Mouse (Mus musculus) midbrain, embryonic 14.5 days (tissue): ENCODE measurements around the gene Cacfd1. TPM values are rescaled to one million over a fixed set of nuclear protein-coding genes. Genes with fewer than 3 reads are reported as not detected.

Source experiments
- polyA plus RNA-seq: library from polyadenylated mRNA; unstranded; fragments of >200 nt; fragmentation: Nextera tagmentation; extraction: Ambion mirVana; gene quantifications from 2 replicates; pipeline ENCODE4 v1.2.1, GENCODE M21; 2014

The Cacfd1 gene
- polyA plus RNA-seq, 1 experiment from 2014 or later = 81.4 TPM

Other genes with a start within 250 kb of the Cacfd1 start
- gene Abo, start 144.9 kb upstream of the Cacfd1 start, polyA plus RNA-seq = not detected in 2 replicates
- 16.6 and 20.4 TPM in 2 replicates for gene Surf6, start 107.0 kb upstream of the Cacfd1 start, polyA plus RNA-seq
- gene Med22, start 99.2 kb upstream of the Cacfd1 start, polyA plus RNA-seq = 135 and 139 TPM in 2 replicates
- gene Rpl7a, start 99.2 kb upstream of the Cacfd1 start, polyA plus RNA-seq = 522 and 541 TPM in 2 replicates
- gene Surf2, start 93.6 kb upstream of the Cacfd1 start, polyA plus RNA-seq = 48.7 and 59.9 TPM in 2 replicates
- gene Surf1, start 93.4 kb upstream of the Cacfd1 start, polyA plus RNA-seq = 69.4 and 91.4 TPM in 2 replicates
- 84.6 and 98.5 TPM in 2 replicates for gene Surf4, start 76.0 kb upstream of the Cacfd1 start, polyA plus RNA-seq
- 0.28 and 0.62 TPM in 2 replicates for gene Stkld1, start 75.9 kb upstream of the Cacfd1 start, polyA plus RNA-seq
- 26.5 and 31.7 TPM in 2 replicates for gene Rexo4, start 45.5 kb upstream of the Cacfd1 start, polyA plus RNA-seq
- not detected in 2 replicates for gene Adamts13, start 36.5 kb upstream of the Cacfd1 start, polyA plus RNA-seq
- gene Slc2a6, start 18.1 kb downstream of the Cacfd1 start, polyA plus RNA-seq = 4.3 and 4.9 TPM in 2 replicates
- gene Mymk, start 62.3 kb downstream of the Cacfd1 start, polyA plus RNA-seq = not detected in 2 replicates
- 7.1 and 7.6 TPM in 2 replicates for gene Adamtsl2, start 69.5 kb downstream of the Cacfd1 start, polyA plus RNA-seq
- 2.8 and 4.2 TPM in 2 replicates for gene Fam163b, start 132.6 kb downstream of the Cacfd1 start, polyA plus RNA-seq
- 2.7 and 5.5 TPM in 2 replicates for gene Dbh, start 155.3 kb downstream of the Cacfd1 start, polyA plus RNA-seq
- 3.2 and 4.5 TPM in 2 replicates for gene Sardh, start 238.4 kb downstream of the Cacfd1 start, polyA plus RNA-seq